Mouse (Mus musculus) heart, embryonic 12.5 days (tissue): ENCODE data around the gene Rtl8a. TPM values are rescaled to one million over a fixed set of nuclear protein-coding genes. Genes with fewer than 3 reads are reported as not detected.
"Not testable (repeated sequence)": the region's sequence is repeated elsewhere in the genome, so short reads cannot be mapped to it uniquely, and the experiment has no call there.

Experiments used
- ATAC-seq: fragments of 200-750 bp; cut with Nextera tagmentation; 2 replicates; pipeline ENCODE4 v1.8.0; 2017; ENCODE audit warnings: moderate TSS enrichment, moderate library complexity; ENCODE audit not compliant: insufficient number of reproducible peaks, low FRiP score
- H3K27ac ChIP-seq: fragments of 300-500 bp; sonication (generic); 2 replicates; pipeline ENCODE4 v1.5.1; 2016; ENCODE audit warnings: mild to moderate bottlenecking, moderate library complexity; ENCODE audit not compliant: poor library complexity, severe bottlenecking
- H3K27me3 ChIP-seq: fragments of 300-500 bp; sonication (generic); replicated peaks from 2 replicates; pipeline ENCODE4 v1.6.1; 2016; ENCODE audit warnings: mild to moderate bottlenecking, moderate library complexity
- H3K36me3 ChIP-seq: fragments of 300-500 bp; sonication (generic); 2 replicates; pipeline ENCODE4 v1.6.1; 2016; ENCODE audit warnings: mild to moderate bottlenecking, moderate library complexity
- H3K4me1 ChIP-seq: fragments of 300-500 bp; sonication (generic); replicated peaks from 2 replicates; pipeline ENCODE4 v1.6.1; 2016; ENCODE audit warnings: mild to moderate bottlenecking
- H3K4me2 ChIP-seq: fragments of 300-500 bp; sonication (generic); 2 replicates; pipeline ENCODE4 v1.6.1; 2016; ENCODE audit warnings: mild to moderate bottlenecking, moderate library complexity
- H3K4me3 ChIP-seq: fragments of 300-500 bp; sonication (generic); 2 replicates; pipeline ENCODE4 v1.5.1; 2016; ENCODE audit warnings: mild to moderate bottlenecking
- H3K9ac ChIP-seq: fragments of 300-500 bp; sonication (generic); 2 replicates; pipeline ENCODE4 v1.6.1; 2016; ENCODE audit warnings: mild to moderate bottlenecking, moderate library complexity
- H3K9me3 ChIP-seq: fragments of 300-500 bp; sonication (generic); replicated peaks from 2 replicates; pipeline ENCODE4 v1.6.1; 2016; ENCODE audit warnings: mild to moderate bottlenecking, moderate library complexity
- WGBS: fragments of 180-500 bp; shearing (Covaris S2); methylation state at CpG from one replicate; pipeline ENCODE4 v1.1.7; 2016; 5-methylcytosine and 5-hydroxymethylcytosine counted together
- polyA plus RNA-seq: library from polyadenylated mRNA; unstranded; fragments of >200 nt; fragmentation: Nextera tagmentation; extraction: Ambion mirVana; gene quantifications from 2 replicates; pipeline ENCODE4 v1.2.1, GENCODE M21; 2016

Rtl8a gene
- polyA plus RNA-seq = 93.5 and 98.2 TPM in 2 replicates

GRCm38 (mm10) chrX:53642980-53643961, at the start of gene Rtl8a:
TSS of gene Rtl8a (minus strand) at chrX:53643682.
- H3K9ac ChIP-seq, H3K9me3 ChIP-seq, H3K36me3 ChIP-seq, H3K27me3 ChIP-seq, H3K4me1 ChIP-seq: not testable (repeated sequence)
- H3K27ac ChIP-seq = peak within 1 kb of the TSS; percentile 67
- WGBS = 18% methylated on average over 12 of the region's 50 CpGs
- peak within 1 kb of the TSS; percentile 31 for H3K4me3 ChIP-seq
- peak within 1 kb of the TSS; percentile 57 for H3K4me2 ChIP-seq
- peak; percentile 90 for ATAC-seq

DNA sequence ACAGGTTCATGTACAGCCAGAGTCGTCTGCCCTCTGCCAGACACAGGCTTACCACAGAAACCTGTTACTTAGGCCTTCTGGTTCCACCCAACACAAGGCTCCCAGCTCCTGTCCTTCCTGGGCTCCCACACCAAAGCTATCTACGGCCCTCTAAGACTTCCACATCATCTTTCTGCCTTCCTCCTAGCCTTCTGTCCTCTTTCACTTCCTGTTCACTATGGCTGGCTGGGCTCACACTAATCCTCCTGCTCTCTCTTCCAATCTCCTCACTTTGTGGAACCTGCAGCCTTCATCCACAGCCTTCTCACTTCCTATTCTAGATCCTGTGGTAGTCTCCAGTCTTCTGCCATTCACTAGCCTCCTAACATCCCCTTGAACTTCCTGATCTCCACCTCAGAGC, 49.7 kb upstream of the Rtl8a start:
- 0 out of 2 replicates have a peak, but pooled peaks cover 16% of the 10 kb centered on the region for H3K27me3 ChIP-seq
- no peaks in the 10 kb centered on the region for H3K36me3 ChIP-seq
- 63% methylated on average over 2 of the region's 2 CpGs for WGBS
- no peak overlapping the region for H3K4me3 ChIP-seq
- no peak overlapping the region for H3K27ac ChIP-seq
- H3K4me1 ChIP-seq = no peaks in the 10 kb centered on the region
- H3K9me3 ChIP-seq = 0 out of 2 replicates have a peak, but pooled peaks cover 5% of the 10 kb centered on the region
- no peak overlapping the region for H3K9ac ChIP-seq
- no peak overlapping the region for H3K4me2 ChIP-seq
- no peak for ATAC-seq

DNA sequence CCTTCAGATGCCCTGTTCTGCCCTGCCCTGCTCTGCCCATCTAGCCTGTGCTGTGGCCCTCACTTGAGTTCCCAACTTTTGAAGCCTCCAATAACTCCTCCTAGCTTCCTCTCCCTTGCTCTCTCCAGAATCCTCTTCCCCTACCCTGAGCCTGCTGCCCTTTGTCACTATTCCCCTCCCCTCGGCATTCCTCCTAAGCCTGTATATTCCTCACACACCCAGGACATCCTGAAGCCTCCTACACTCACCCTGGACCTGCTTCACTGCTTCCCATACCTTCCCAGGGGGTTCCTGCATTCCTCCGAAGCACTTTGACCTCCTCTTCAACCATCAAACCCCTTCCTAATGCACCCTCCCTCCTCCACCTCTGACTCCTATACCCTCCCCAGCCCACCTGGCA, 48.6 kb upstream of the Rtl8a start:
- 52% methylated on average over 2 of the region's 2 CpGs for WGBS
- no peak overlapping the region for H3K4me3 ChIP-seq
- H3K36me3 ChIP-seq = no peaks in the 10 kb centered on the region
- H3K4me2 ChIP-seq = no peak overlapping the region
- 0 out of 2 replicates have a peak, but pooled peaks cover 5% of the 10 kb centered on the region for H3K9me3 ChIP-seq
- H3K27ac ChIP-seq = no peak overlapping the region
- ATAC-seq = no peak
- H3K4me1 ChIP-seq = no peaks in the 10 kb centered on the region
- H3K9ac ChIP-seq = no peak overlapping the region
- H3K27me3 ChIP-seq = 0 out of 2 replicates have a peak, but pooled peaks cover 16% of the 10 kb centered on the region

GRCm38 (mm10) chrX:53684676-53685075, 41.2 kb upstream of the Rtl8a start:
- H3K27me3 ChIP-seq, H3K9me3 ChIP-seq, ATAC-seq, H3K4me2 ChIP-seq, H3K27ac ChIP-seq, H3K4me1 ChIP-seq, H3K4me3 ChIP-seq, H3K36me3 ChIP-seq, H3K9ac ChIP-seq: not testable (repeated sequence)
- WGBS = 67% methylated on average over 2 of the region's 4 CpGs

DNA sequence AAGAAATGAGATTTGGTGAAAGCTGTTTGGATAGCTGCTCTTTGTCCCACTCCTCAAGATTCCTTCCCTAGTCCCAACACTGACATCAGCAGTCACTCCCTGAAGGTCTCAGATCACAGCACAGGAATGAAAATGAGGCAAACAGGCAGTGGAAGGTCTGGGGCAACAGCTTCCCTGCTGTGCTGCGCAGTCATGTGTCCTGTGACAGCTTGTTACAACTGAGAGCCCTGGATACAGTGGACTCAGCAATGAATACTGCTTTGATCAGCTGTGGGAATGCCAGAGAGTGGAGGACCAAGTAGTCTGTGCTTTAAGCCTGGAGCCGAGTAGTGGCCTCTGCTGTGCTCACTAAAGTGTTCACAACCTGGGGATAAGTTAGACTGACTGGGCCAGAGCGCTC, 39.2 kb upstream of the Rtl8a start:
- not testable (repeated sequence) for H3K9me3 ChIP-seq, H3K27me3 ChIP-seq, H3K9ac ChIP-seq, H3K36me3 ChIP-seq, H3K27ac ChIP-seq, H3K4me3 ChIP-seq, ATAC-seq, H3K4me1 ChIP-seq, H3K4me2 ChIP-seq
- 54% methylated on average over 3 of the region's 3 CpGs for WGBS

GRCm38 (mm10) chrX:53676943-53677342, 33.5 kb upstream of the Rtl8a start:
- not testable (repeated sequence) for H3K9ac ChIP-seq, H3K9me3 ChIP-seq, ATAC-seq, H3K36me3 ChIP-seq, H3K27me3 ChIP-seq, H3K4me2 ChIP-seq, H3K4me1 ChIP-seq, H3K4me3 ChIP-seq, H3K27ac ChIP-seq
- WGBS = 44% methylated on average over 2 of the region's 2 CpGs

- H3K4me3 ChIP-seq = peak overlapping the region; percentile 37
- not testable (repeated sequence) for H3K9me3 ChIP-seq, H3K27me3 ChIP-seq, ATAC-seq, H3K27ac ChIP-seq, H3K9ac ChIP-seq, H3K4me1 ChIP-seq, H3K36me3 ChIP-seq
- H3K4me2 ChIP-seq = peak overlapping the region; percentile 58
- 17% methylated on average over 4 of the region's 4 CpGs for WGBS
Observed at GRCm38 (mm10) chrX:53670696-53671095, 27.2 kb upstream of the Rtl8a start.

DNA sequence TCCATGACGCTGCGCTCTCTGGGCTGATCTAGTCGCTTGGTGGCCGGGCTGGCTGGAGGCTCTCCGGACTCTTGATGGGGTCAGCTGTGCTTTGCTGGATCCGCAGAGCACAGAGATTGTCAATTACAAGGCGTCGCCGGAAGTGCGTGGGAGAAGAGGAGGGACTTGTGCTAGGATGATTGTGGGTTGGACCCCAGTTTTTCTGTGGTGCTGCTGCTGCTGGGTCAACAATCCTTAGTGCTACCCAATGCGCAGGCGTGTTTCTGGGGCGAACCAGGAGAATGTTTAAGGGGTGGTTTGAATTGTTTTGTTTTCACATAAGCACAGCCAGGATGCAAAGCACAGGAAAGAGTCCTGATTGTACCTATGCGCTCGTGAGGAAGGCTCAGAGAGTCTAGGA, 26.8 kb upstream of the Rtl8a start, which contains the start of gene Rtl8b:
Gene Rtl8b, minus strand, starts transcription at position 115 of the 400 bp plus-strand sequence.
- Histone ChIP-seq H3K4me3 (peak within 1 kb of the TSS; percentile 37), H3K36me3 (0 out of 2 replicates have a peak, but pooled peaks cover 2% of the 10 kb centered on the region), H3K9me3 (no peaks in the 10 kb centered on the region), H3K27ac (no peak within 1 kb of the TSS), H3K4me1 (no peaks in the 10 kb centered on the region), H3K9ac (no peak within 1 kb of the TSS; the same call in 1 of the 2 replicates), H3K27me3 (no peaks in the 10 kb centered on the region), H3K4me2 (peak within 1 kb of the TSS; percentile 58)
- ATAC-seq = peak; percentile 87
- WGBS = 23% methylated on average over 13 of the region's 15 CpGs

- not testable (repeated sequence) for H3K9ac ChIP-seq, H3K36me3 ChIP-seq, H3K9me3 ChIP-seq, H3K4me1 ChIP-seq, H3K27me3 ChIP-seq, H3K27ac ChIP-seq
- H3K4me2 ChIP-seq = peak overlapping the region; percentile 55
- peak overlapping the region; percentile 37 for H3K4me3 ChIP-seq
- ATAC-seq = peak; percentile 83
- no CpG with 5 or more reads among the region's 36 CpGs for WGBS
Observed at GRCm38 (mm10) chrX:53669557-53670270, 26.2 kb upstream of the Rtl8a start.

DNA sequence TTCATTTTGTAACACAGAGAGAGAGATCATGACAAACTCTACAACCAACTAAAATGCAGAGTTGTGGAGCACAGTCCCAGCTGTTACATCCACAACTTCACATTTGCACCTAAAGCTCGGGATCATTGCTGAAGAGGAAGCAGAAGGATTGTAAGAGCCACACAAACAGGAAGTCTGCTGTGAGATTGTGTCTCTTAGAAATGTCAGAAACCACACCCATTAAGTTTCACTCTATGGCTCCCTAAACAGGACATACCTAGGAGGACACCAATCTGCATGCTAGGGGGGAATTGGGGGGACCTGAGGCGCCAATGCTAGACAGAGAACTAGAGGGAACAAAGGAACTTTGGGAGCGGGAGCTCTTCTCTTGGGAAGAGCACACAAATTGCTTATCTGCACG, 9.4 kb upstream of the Rtl8a start:
- not testable (repeated sequence) for H3K36me3 ChIP-seq
- WGBS = 51% methylated on average over 4 of the region's 4 CpGs

GRCm38 (mm10) chrX:53645885-53646284, 2.4 kb upstream of the Rtl8a start:
- H3K27ac ChIP-seq = no peak overlapping the region
- H3K27me3 ChIP-seq = no peaks in the 10 kb centered on the region
- no peak overlapping the region for H3K4me3 ChIP-seq
- no peak overlapping the region for H3K9ac ChIP-seq
- ATAC-seq = no peak
- H3K4me1 ChIP-seq = no peaks in the 10 kb centered on the region
- no peak overlapping the region for H3K4me2 ChIP-seq
- 73% methylated on average over 6 of the region's 6 CpGs for WGBS
- H3K9me3 ChIP-seq = no peaks in the 10 kb centered on the region
- no peaks in the 10 kb centered on the region for H3K36me3 ChIP-seq

More for the DNA sequence above, 9.4 kb upstream of the Rtl8a start:
- not testable (repeated sequence) for H3K9ac ChIP-seq, H3K9me3 ChIP-seq, H3K4me1 ChIP-seq, H3K4me3 ChIP-seq, H3K27ac ChIP-seq, H3K27me3 ChIP-seq, ATAC-seq, H3K4me2 ChIP-seq
